Mouse (Mus musculus) cortical plate, adult 2 months (tissue): ENCODE data around the gene Prrt1.

Source experiments
- CTCF ChIP-seq: fragments of 200-500 bp; IDR thresholded peaks from 2 replicates; pipeline ENCODE4 v1.5.1; 2011; ENCODE audit warnings: mild to moderate bottlenecking, control low read depth, low read length; ENCODE audit not compliant: insufficient read depth; ENCODE audit errors: extremely low read depth
- POLR2A ChIP-seq: fragments of 200-500 bp; IDR thresholded peaks from 2 replicates; pipeline ENCODE4 v1.6.1; 2011; ENCODE audit warnings: mild to moderate bottlenecking, low read length, control low read depth; ENCODE audit not compliant: insufficient read depth; ENCODE audit errors: extremely low read depth

DNA sequence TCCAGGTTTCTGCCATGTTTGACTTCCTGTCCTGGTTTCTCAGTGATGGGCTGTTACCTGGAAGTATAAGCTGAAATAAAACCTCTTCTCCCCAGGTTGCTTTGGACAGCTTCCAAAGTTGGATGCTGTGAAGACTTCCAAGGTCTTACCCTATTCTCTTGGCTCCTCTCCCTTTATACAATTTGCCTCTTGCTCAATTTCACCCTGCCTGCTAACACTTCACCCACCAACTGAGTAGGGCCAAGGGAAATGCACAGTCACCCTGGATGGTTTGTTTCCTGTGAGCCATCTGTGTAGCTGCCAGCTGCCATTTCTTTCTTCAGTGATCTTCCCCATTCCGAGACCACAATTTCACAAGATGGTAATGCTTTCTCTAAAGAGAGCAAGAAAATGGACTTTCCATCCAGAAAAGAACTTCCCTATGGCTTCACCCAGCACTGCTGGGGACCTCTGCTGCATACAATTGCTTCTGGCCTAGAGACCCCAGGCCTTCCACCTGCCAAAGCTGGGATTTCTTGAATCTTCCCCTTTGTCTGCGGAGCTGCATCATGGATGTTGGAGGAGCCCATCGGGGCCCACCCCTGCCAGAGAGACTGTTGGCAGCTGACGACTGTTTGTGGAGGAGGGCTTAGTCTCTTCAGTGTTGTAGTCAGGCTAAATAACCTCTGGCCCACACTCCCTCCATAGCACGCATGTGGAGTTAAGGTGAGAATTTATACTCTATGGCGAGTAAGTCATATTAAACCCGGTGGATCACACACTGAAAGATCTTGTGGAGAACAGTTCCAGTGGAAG is 10.3 kb downstream of the Prrt1 start:
- TF ChIP-seq POLR2A, result no peak
- TF ChIP-seq CTCF, result no peak
